Comparison of ENCODE assay signal across 13 mouse cellular contexts in genomic region chr5:92524821-92525258, GRCm38 (mm10). TPM values are rescaled to one million over a fixed set of nuclear protein-coding genes. Genes with fewer than 3 reads are reported as not detected.
DNase-seq lines count a peak whose midpoint lies in the region; ATAC-seq and TF ChIP-seq lines count a peak whose summit lies in the region.
"Had no signal": no experiment of that assay in that cellular context is flagged by ENCODE, and none has a peak within 500 bp of the region (broad histone marks: within the 10 kb centered on the region; RNA-seq: fewer than 3 reads in every experiment).

No protein-coding gene starts in this region.

- TF ChIP-seq CTCF in lung, postnatal 0 days (IDR thresholded peaks at IDR 0.05) = no peak

- H3K4me3 ChIP-seq in lung, postnatal 0 days (ENCODE audit: low read depth, low read length) = no peak overlapping the region
- H3K4me3 ChIP-seq in midbrain, embryonic 10.5 days = no peak overlapping the region
- H3K4me3 ChIP-seq: neural tube, embryonic 15.5 days had no signal

- no peaks in the 10 kb centered on the region for H3K4me1 ChIP-seq in lung, postnatal 0 days (ENCODE audit: insufficient read depth, low read depth, low read length)
- no peaks in the 10 kb centered on the region for H3K4me1 ChIP-seq in midbrain, embryonic 10.5 days
- H3K4me1 ChIP-seq: neural tube, embryonic 15.5 days had no signal

- no peak overlapping the region for H3K9ac ChIP-seq in lung, postnatal 0 days (replicated peaks; ENCODE audit: low read depth)
- H3K9ac ChIP-seq: neural tube, embryonic 15.5 days had no signal

- H3K9me3 ChIP-seq in lung, postnatal 0 days (ENCODE audit: low read length) = no peaks in the 10 kb centered on the region
- no peaks in the 10 kb centered on the region for H3K9me3 ChIP-seq in midbrain, embryonic 10.5 days (replicated peaks)
- H3K9me3 ChIP-seq: neural tube, embryonic 15.5 days had no signal

- 36% methylated on average over 6 of the region's 6 CpGs for WGBS in lung, postnatal 0 days
- WGBS in midbrain, embryonic 10.5 days = 86% methylated on average over 6 of the region's 6 CpGs

- H3K36me3 ChIP-seq in lung, postnatal 0 days (ENCODE audit: insufficient read depth, low read length) = no peaks in the 10 kb centered on the region
- H3K36me3 ChIP-seq in midbrain, embryonic 10.5 days = no peaks in the 10 kb centered on the region
- H3K36me3 ChIP-seq: neural tube, embryonic 15.5 days had no signal

- peak; percentile 88 for TF ChIP-seq EP300 in lung, postnatal 0 days (IDR thresholded peaks at IDR 0.05)

- no peaks in the 10 kb centered on the region for H3K27me3 ChIP-seq in lung, postnatal 0 days (replicated peaks; ENCODE audit: insufficient read depth, low read length)
- no peaks in the 10 kb centered on the region for H3K27me3 ChIP-seq in midbrain, embryonic 10.5 days (ENCODE audit: low read depth, poor library complexity, severe bottlenecking)
- H3K27me3 ChIP-seq: neural tube, embryonic 15.5 days had no signal

- H3K27ac ChIP-seq in lung, postnatal 0 days (ENCODE audit: low read length) = no peak overlapping the region
- H3K27ac ChIP-seq in midbrain, embryonic 10.5 days (replicated peaks) = no peak overlapping the region
- H3K27ac ChIP-seq: macrophage; neural tube, embryonic 15.5 days had no signal

- peak; percentile 85 for ATAC-seq in lung, postnatal 0 days

- DNase-seq in adrenal gland, postnatal 25 days = peak; percentile 3
- no peak for DNase-seq in adrenal gland, postnatal 4 days (ENCODE audit: low spot score in 2 of 2)
- DNase-seq in urinary bladder, postnatal 14 days (ENCODE audit: low spot score) = peak; percentile 20
- DNase-seq in urinary bladder, postnatal 36 days (ENCODE audit: low spot score in 2 of 2) = no peak
- DNase-seq in lung, postnatal 0 days (ENCODE audit: low spot score) = peak; percentile 84
- no peak for DNase-seq in gastrocnemius, adult 18-20 months (ENCODE audit: low spot score)
- DNase-seq in midbrain, embryonic 10.5 days (ENCODE audit: low spot score) = no peak
- no peak for DNase-seq in frontal cortex, postnatal 10 days (ENCODE audit: low spot score in 2 of 2)
- DNase-seq: gastrocnemius, postnatal 14 days; layer of hippocampus, postnatal 36 days had no signal

- no peak overlapping the region for H3K4me2 ChIP-seq in lung, postnatal 0 days (replicated peaks; ENCODE audit: low read depth, low read length)
- H3K4me2 ChIP-seq: neural tube, embryonic 15.5 days had no signal

RNA-seq across cellular contexts. Expression of gene Scarb2, which starts 18.2 kb away (rescaled TPM):
- total RNA-seq in adrenal gland, postnatal 25 days (2021) = 62.2 and 65.1 TPM in 2 replicates
- total RNA-seq in adrenal gland, postnatal 4 days (2021) = 10 to 100 TPM; 75.9 to 87.0 TPM
- polyA plus RNA-seq in lung, postnatal 0 days (2015; fragmentation: Nextera tagmentation; extraction: Ambion mirVana) = 46.6 and 52.4 TPM in 2 replicates
- total RNA-seq in gastrocnemius, adult 18-20 months (2021) = 10 to 100 TPM; 69.6 to 72.5 TPM
- polyA plus RNA-seq in midbrain, embryonic 10.5 days (2016; fragmentation: Nextera tagmentation; extraction: Ambion mirVana) = 9.3 and 11.8 TPM in 2 replicates

RNA-seq across cellular contexts. Expression of gene Fam47e, which starts 30.0 kb away (rescaled TPM):
- total RNA-seq in adrenal gland, postnatal 25 days (2021) = not detected in 2 replicates
- total RNA-seq in adrenal gland, postnatal 4 days (2021) = under 1 TPM in 1 of 2 experiments, not detected in 1; 0.96 TPM
- 11.4 and 15.4 TPM in 2 replicates for polyA plus RNA-seq in lung, postnatal 0 days (2015; fragmentation: Nextera tagmentation; extraction: Ambion mirVana)
- not detected for total RNA-seq in gastrocnemius, adult 18-20 months (2021)
- not detected in 2 replicates for polyA plus RNA-seq in midbrain, embryonic 10.5 days (2016; fragmentation: Nextera tagmentation; extraction: Ambion mirVana)
- total RNA-seq: gastrocnemius, postnatal 14 days; heart, postnatal 36 days had no signal
- polyA plus RNA-seq: macrophage had no signal

Comparison
In these comparisons a context has a peak if more than half of its experiments do, and no peak if none do; other contexts are left out.
1. DNase-seq: peak in adrenal gland, postnatal 25 days (single experiment), urinary bladder, postnatal 14 days (single experiment) and lung, postnatal 0 days (single experiment); none in adrenal gland, postnatal 4 days (0 of 2), urinary bladder, postnatal 36 days (0 of 2), gastrocnemius, adult 18-20 months (single experiment), midbrain, embryonic 10.5 days (single experiment) and frontal cortex, postnatal 10 days (0 of 2).